Mouse (Mus musculus) ES-Bruce4 (cell line): ENCODE data around the gene Mlycd.

Source experiments
- CTCF ChIP-seq: IDR thresholded peaks from one replicate; pipeline ENCODE4 v1.8.1; 2011; ENCODE audit warnings: low read depth, low read length
- EP300 ChIP-seq: IDR thresholded peaks from 2 replicates; pipeline ENCODE4 v1.6.1; 2011; ENCODE audit warnings: low read depth, low read length; ENCODE audit not compliant: insufficient read depth

DNA sequence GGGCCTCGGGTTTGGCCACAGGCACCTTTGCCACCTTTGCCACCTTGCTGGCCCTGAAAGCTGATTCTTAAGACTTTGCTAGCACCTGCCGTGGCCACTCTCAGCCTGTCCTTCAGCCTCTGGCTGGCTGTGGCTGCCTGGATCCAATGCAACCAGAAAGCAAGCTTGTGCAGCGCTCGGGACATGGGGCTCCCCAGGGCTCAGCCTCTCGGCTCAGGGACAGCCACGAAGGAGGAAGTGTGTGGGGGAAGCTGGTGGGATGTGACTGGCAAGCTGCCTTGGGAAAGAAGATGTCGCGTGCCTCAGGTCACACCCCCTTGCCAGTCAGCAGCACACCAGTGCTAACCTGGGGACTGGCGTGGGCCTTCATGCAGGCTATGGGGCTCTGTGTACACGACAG is 30.1 kb downstream of the Mlycd start:
- TF ChIP-seq CTCF, result no peak
- TF ChIP-seq EP300, result no peak
